Mouse (Mus musculus) cerebellum, adult 11-12 months (tissue): ENCODE data around the gene Ankrd42.

ENCODE experiments used
- DNase-seq: peaks from one replicate; pipeline ENCODE4 v3.0.0; 2022

Gene Ankrd42

GRCm38 (mm10) chr7:92560986-92561876 lies 75.7 kb downstream of the Ankrd42 start, which contains the start of gene Ccdc90b:
Gene Ccdc90b, plus strand, starts transcription at chr7:92561149.
- DNase-seq = peak; percentile 92

GRCm38 (mm10) chr7:92558744-92559143 lies 78.2 kb downstream of the Ankrd42 start:
- no peak for DNase-seq

- no peak for DNase-seq
Measured at GRCm38 (mm10) chr7:92550990-92551392, 86.0 kb downstream of the Ankrd42 start.

GRCm38 (mm10) chr7:92550248-92550989 lies 86.5 kb downstream of the Ankrd42 start:
- DNase-seq = no peak

GRCm38 (mm10) chr7:92546763-92547162 lies 90.2 kb downstream of the Ankrd42 start:
- no peak for DNase-seq

GRCm38 (mm10) chr7:92532351-92533036 lies 104.4 kb downstream of the Ankrd42 start:
- no peak for DNase-seq
